Mouse (Mus musculus): ENCODE measurements around the gene Pphln1. TPM values are rescaled to one million over a fixed set of nuclear protein-coding genes. Genes with fewer than 3 reads are reported as not detected.

The Pphln1 gene
- polyA plus RNA-seq, 1 experiment = 14.5 TPM

- no peak for DNase-seq
- TF ChIP-seq CTCF (IDR thresholded peaks at IDR 0.05; ENCODE audit: borderline replicate concordance, control insufficient read depth, extremely low read depth, insufficient read depth, low read length, poor library complexity) (no peak), POLR2A (IDR thresholded peaks at IDR 0.05; ENCODE audit: control insufficient read depth, extremely low read depth, insufficient read depth, low read length, poor library complexity) (no peak)
- H3K4me3 ChIP-seq (ENCODE audit: control insufficient read depth, insufficient read depth, low read length) = no peak overlapping the region
- H3K36me3 ChIP-seq (ENCODE audit: control insufficient read depth, insufficient read depth, low read length) = peaks cover 45% of the 10 kb centered on the region
- H3K27ac ChIP-seq (ENCODE audit: control insufficient read depth, insufficient read depth, low read length) = no peak overlapping the region
- no peaks in the 10 kb centered on the region for H3K27me3 ChIP-seq (ENCODE audit: control insufficient read depth, insufficient read depth, low read length)
- H3K4me1 ChIP-seq (replicated peaks; ENCODE audit: control insufficient read depth, insufficient read depth, low read length) = no peaks in the 10 kb centered on the region
- 96% methylated on average over 17 of the region's 17 CpGs for WGBS
Measured at GRCm38 (mm10) chr15:93504808-93505207, 106.7 kb downstream of the Pphln1 start.

GRCm38 (mm10) chr15:93510690-93511336 lies 112.7 kb downstream of the Pphln1 start:
- TF ChIP-seq POLR2A (IDR thresholded peaks at IDR 0.05; ENCODE audit: control insufficient read depth, extremely low read depth, insufficient read depth, low read length, poor library complexity) = no peak
- TF ChIP-seq CTCF (IDR thresholded peaks at IDR 0.05; ENCODE audit: borderline replicate concordance, control insufficient read depth, extremely low read depth, insufficient read depth, low read length, poor library complexity) = no peak
- Histone ChIP-seq H3K36me3 (ENCODE audit: control insufficient read depth, insufficient read depth, low read length) (peaks cover 10% of the 10 kb centered on the region), H3K4me3 (ENCODE audit: control insufficient read depth, insufficient read depth, low read length) (no peak overlapping the region), H3K27me3 (ENCODE audit: control insufficient read depth, insufficient read depth, low read length) (no peaks in the 10 kb centered on the region), H3K4me1 (replicated peaks; ENCODE audit: control insufficient read depth, insufficient read depth, low read length) (peaks cover 4% of the 10 kb centered on the region), H3K27ac (ENCODE audit: control insufficient read depth, insufficient read depth, low read length) (no peak overlapping the region)
- 93% methylated on average over 12 of the region's 12 CpGs for WGBS
- no peak for DNase-seq

- Histone ChIP-seq H3K27me3 (ENCODE audit: control insufficient read depth, insufficient read depth, low read length) (no peaks in the 10 kb centered on the region), H3K4me1 (replicated peaks; ENCODE audit: control insufficient read depth, insufficient read depth, low read length) (peaks cover 4% of the 10 kb centered on the region), H3K27ac (ENCODE audit: control insufficient read depth, insufficient read depth, low read length) (no peak overlapping the region), H3K36me3 (ENCODE audit: control insufficient read depth, insufficient read depth, low read length) (peaks cover 9% of the 10 kb centered on the region), H3K4me3 (ENCODE audit: control insufficient read depth, insufficient read depth, low read length) (no peak overlapping the region)
- 91% methylated on average over 9 of the region's 9 CpGs for WGBS
- TF ChIP-seq POLR2A (IDR thresholded peaks at IDR 0.05; ENCODE audit: control insufficient read depth, extremely low read depth, insufficient read depth, low read length, poor library complexity) (no peak), CTCF (IDR thresholded peaks at IDR 0.05; ENCODE audit: borderline replicate concordance, control insufficient read depth, extremely low read depth, insufficient read depth, low read length, poor library complexity) (no peak)
- no peak for DNase-seq
Measured at GRCm38 (mm10) chr15:93512437-93512836, 114.3 kb downstream of the Pphln1 start.

GRCm38 (mm10) chr15:93513939-93514341 lies 115.8 kb downstream of the Pphln1 start:
- 3% methylated on average over 10 of the region's 10 CpGs for WGBS

GRCm38 (mm10) chr15:93515316-93515715 lies 117.2 kb downstream of the Pphln1 start:
- Histone ChIP-seq H3K36me3 (ENCODE audit: control insufficient read depth, insufficient read depth, low read length) (peaks cover 5% of the 10 kb centered on the region), H3K4me3 (ENCODE audit: control insufficient read depth, insufficient read depth, low read length) (no peak overlapping the region), H3K4me1 (replicated peaks; ENCODE audit: control insufficient read depth, insufficient read depth, low read length) (peaks cover 8% of the 10 kb centered on the region), H3K27me3 (ENCODE audit: control insufficient read depth, insufficient read depth, low read length) (no peaks in the 10 kb centered on the region), H3K27ac (ENCODE audit: control insufficient read depth, insufficient read depth, low read length) (no peak overlapping the region)
- DNase-seq = no peak
- TF ChIP-seq CTCF (IDR thresholded peaks at IDR 0.05; ENCODE audit: borderline replicate concordance, control insufficient read depth, extremely low read depth, insufficient read depth, low read length, poor library complexity) = no peak
- no peak for TF ChIP-seq POLR2A (IDR thresholded peaks at IDR 0.05; ENCODE audit: control insufficient read depth, extremely low read depth, insufficient read depth, low read length, poor library complexity)
- WGBS = 96% methylated on average over 9 of the region's 9 CpGs

More at GRCm38 (mm10) chr15:93513939-93514341, 115.8 kb downstream of the Pphln1 start:
- Histone ChIP-seq H3K27me3 (ENCODE audit: control insufficient read depth, insufficient read depth, low read length) (no peaks in the 10 kb centered on the region), H3K36me3 (ENCODE audit: control insufficient read depth, insufficient read depth, low read length) (peaks cover 5% of the 10 kb centered on the region), H3K27ac (ENCODE audit: control insufficient read depth, insufficient read depth, low read length) (no peak overlapping the region), H3K4me1 (replicated peaks; ENCODE audit: control insufficient read depth, insufficient read depth, low read length) (peaks cover 8% of the 10 kb centered on the region), H3K4me3 (ENCODE audit: control insufficient read depth, insufficient read depth, low read length) (no peak overlapping the region)
- DNase-seq = peak; percentile 55
- TF ChIP-seq CTCF (IDR thresholded peaks at IDR 0.05; ENCODE audit: borderline replicate concordance, control insufficient read depth, extremely low read depth, insufficient read depth, low read length, poor library complexity) (no peak), POLR2A (IDR thresholded peaks at IDR 0.05; ENCODE audit: control insufficient read depth, extremely low read depth, insufficient read depth, low read length, poor library complexity) (no peak)

GRCm38 (mm10) chr15:93517022-93517565 lies 118.9 kb downstream of the Pphln1 start:
- no peak overlapping the region for H3K27ac ChIP-seq (ENCODE audit: control insufficient read depth, insufficient read depth, low read length)

More at GRCm38 (mm10) chr15:93517022-93517565, 118.9 kb downstream of the Pphln1 start:
- no peak for DNase-seq
- Histone ChIP-seq H3K4me1 (replicated peaks; ENCODE audit: control insufficient read depth, insufficient read depth, low read length) (peaks cover 8% of the 10 kb centered on the region), H3K36me3 (ENCODE audit: control insufficient read depth, insufficient read depth, low read length) (no peaks in the 10 kb centered on the region), H3K4me3 (ENCODE audit: control insufficient read depth, insufficient read depth, low read length) (no peak overlapping the region), H3K27me3 (ENCODE audit: control insufficient read depth, insufficient read depth, low read length) (no peaks in the 10 kb centered on the region)
- TF ChIP-seq CTCF (IDR thresholded peaks at IDR 0.05; ENCODE audit: borderline replicate concordance, control insufficient read depth, extremely low read depth, insufficient read depth, low read length, poor library complexity) (no peak), POLR2A (IDR thresholded peaks at IDR 0.05; ENCODE audit: control insufficient read depth, extremely low read depth, insufficient read depth, low read length, poor library complexity) (no peak)
- 93% methylated on average over 11 of the region's 11 CpGs for WGBS
